Mouse (Mus musculus) hematopoietic stem cell, adult 5-6 weeks (primary cell): Measurements from ENCODE around the gene Sgip1. TPM values are rescaled to one million over a fixed set of nuclear protein-coding genes. Genes with fewer than 3 reads are reported as not detected.
A peak's percentile ranks its signal among the peaks of the same experiment; 100 is the strongest.

ENCODE experiments used
- ATAC-seq, 2 experiments: fragments of 125-278 bp in 1 of 2; replicated peaks in 1 of 2; 2 replicates each; pipeline ENCODE4 v1.8.0; 2016 to 2017; ENCODE audit warnings: inconsistent platforms in 2 of 2, mild to moderate bottlenecking in 2 of 2, moderate number of reproducible peaks in 2 of 2, low read depth in 1 of 2, moderate TSS enrichment in 1 of 2; ENCODE audit not compliant: low FRiP score in 2 of 2, poor library complexity in 2 of 2, severe bottlenecking in 2 of 2, insufficient read depth in 1 of 2, low TSS enrichment in 1 of 2
- total RNA-seq: library from RNA; stranded (forward); fragments of 172-1452, 232-1000 nt; gene quantifications from 2 replicates; pipeline ENCODE4 v1.2.3, GENCODE M21; 2017

The Sgip1 gene
- total RNA-seq, 1 experiment from 2014 or later, result 3.2 TPM

DNA sequence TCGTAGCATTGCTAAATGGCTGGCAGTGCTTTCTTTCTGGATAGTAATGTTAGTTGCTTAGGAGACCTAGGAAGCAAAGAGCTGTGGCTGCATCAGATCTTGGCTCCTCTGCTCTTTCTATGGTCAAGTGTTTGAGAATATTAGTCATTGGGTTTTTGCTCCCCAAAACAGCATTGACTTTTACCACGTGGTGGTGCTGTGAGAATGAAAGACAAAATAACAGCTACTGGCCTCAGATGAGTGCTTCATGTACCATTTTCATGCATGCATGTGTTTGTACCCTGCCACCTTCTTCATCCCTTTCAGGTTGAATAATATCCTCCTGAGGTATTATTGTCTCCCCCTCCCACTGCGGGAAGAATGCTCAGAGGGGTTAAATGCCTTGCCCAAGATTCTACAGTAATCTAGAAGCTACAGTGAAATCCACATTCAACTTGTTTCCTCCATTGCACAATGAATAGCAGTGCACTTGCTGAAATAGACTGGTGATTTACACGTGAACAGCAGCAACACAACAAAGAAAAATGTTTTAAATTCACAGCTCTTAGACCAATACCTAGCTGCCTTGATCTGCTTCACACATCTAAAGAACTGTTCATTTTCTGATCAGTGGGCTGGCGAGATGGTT is 172.7 kb downstream of the Sgip1 start:
- ATAC-seq, result peak; percentile 48 to 59; a peak in 3 of 4 replicates

DNA sequence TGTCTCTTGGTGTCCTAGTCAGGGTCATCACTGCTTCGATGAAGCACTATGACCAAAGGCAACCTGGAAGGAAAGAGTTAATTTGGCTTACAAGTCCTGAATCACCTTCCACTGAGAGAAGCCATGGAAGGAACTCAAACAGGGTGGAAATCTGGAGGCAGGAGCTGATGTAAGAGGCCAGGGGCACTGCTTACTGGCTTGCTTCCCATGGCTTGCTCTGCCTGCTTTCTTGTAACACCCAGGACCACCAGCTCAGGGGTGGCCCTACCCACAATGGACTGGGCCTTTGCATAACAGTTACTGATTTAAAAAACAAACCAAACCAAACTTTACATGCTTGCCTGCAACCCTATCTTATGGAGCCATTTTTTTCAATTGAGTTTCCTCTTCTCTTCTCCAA is 177.1 kb downstream of the Sgip1 start:
- no peak for ATAC-seq

GRCm38 (mm10) chr4:102929491-102929890 is 188.4 kb downstream of the Sgip1 start:
- ATAC-seq, result no peak

- peak; percentile 90 to 97 for ATAC-seq
These were observed 189.6 kb downstream of the Sgip1 start for GRCm38 (mm10) chr4:102930679-102931078.

DNA sequence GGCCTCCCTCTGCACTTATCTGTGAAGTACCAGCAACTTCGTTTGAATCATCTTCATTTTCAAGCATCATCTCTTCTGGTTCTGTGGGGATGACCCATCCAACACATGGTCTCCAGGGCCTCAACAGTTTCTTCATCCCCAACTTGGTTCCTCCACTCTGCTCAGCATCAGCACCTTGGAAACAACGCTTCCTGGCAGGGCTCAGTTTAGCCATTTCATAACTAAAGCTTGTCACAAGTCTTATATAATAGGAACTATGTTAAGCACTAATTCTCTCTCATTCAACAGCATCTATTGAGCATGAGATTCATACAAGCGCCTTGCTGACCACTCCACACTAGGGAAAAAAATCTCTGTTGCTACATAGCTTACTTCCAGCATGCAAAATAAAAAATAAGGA is 199.2 kb downstream of the Sgip1 start:
- no peak for ATAC-seq

DNA sequence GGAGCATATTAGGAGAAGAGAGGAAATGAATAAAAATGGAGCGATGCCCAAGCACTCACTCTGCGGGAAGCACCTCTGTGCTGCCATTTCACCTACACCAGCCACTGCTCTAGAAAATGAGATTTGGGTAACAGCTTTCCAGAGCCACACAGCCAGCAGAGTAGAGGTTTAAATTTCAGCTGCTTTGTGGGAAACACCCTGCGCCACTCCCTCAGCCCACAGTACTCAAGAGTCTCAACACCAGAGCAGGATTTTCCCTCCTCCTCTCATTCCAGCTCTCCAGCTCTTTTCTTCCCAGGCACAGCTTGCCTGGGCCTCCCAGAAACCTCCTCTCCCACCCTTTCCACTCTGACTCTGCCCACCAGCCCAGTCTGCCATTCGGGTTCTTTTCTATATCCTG is 199.6 kb downstream of the Sgip1 start:
- ATAC-seq, result no peak

- ATAC-seq, result peak; percentile 98 to 99
These were observed 203.2 kb downstream of the Sgip1 start for GRCm38 (mm10) chr4:102944325-102944724.

GRCm38 (mm10) chr4:102952476-102952875 is 211.4 kb downstream of the Sgip1 start:
- ATAC-seq, result no peak

DNA sequence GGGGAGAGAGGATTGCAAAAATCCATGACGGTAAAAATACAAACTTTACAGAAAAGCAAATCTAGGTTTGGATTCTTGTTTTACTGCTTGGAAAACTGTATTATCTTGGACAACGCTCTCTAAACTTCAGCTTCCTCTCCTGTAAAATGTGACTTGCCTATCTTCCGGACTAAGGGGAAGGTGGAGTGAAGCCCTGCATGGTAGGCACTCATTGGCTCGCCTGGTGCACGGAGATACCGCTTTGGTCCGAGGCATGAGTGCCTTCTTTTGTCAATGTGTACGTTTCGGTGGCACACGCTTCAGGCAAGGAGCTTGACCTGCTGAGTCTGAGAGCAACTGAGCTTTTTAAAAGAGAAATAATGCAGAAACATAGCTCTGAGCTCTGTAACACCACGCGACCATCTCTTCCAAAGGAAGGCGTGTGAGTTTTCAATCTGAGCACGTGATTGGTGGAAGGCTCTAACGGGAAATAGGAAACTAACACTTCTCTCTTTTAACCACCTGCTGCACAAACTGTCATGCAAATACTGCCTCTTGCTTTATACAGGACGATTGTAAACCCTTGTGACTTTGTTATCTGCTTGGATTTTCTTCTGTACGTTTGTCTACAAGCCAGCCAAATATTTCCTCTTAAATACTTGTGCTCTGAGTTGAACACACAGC is 214.3 kb downstream of the Sgip1 start:
- peak; percentile 79 to 87 for ATAC-seq

- ATAC-seq, result no peak
These were observed 218.3 kb downstream of the Sgip1 start for GRCm38 (mm10) chr4:102959409-102959808.

DNA sequence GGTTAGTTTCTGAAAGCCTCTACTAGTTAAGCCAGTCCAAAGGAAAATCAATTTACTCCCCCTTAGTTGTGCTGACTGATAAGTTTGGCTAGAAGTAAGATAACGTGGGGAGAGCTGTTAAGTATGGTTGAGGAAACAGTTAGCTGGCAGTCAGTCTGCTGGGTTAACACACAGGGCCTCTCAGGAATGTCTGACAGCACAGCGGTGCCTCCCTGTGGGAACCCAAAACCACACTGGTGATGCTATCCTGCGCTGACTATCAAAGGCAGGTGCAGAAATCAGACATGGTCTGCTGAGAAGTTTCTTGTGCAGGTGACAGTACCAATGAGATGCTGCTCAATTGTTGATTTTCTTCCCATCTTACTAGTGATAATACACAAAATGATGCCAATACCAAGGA is 223.1 kb downstream of the Sgip1 start:
- ATAC-seq, result peak in 1 of 2 experiments; percentile 56; a peak in 1 of 4 replicates

DNA sequence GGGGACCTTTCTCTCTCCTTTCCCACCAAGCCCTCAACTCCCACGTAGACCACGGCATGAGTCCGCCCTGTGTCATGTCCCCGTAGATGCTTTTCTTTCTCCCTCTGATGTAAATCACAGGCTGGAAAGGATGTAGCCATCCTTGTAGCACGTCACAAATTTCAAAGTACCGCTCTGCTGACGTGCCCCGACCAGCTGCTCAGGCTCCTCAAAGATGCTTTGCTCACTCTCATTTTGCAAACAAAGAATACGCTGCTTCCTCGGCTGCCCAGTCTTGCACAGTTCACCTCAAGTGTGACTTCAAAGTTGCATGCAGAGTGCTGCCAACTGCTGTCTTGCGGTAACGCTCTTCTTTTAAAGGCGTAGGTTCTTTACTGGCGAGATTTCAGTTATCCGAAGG is 226.7 kb downstream of the Sgip1 start:
- no peak for ATAC-seq

- ATAC-seq, result no peak
These were observed 228.5 kb downstream of the Sgip1 start for GRCm38 (mm10) chr4:102969599-102969998.

DNA sequence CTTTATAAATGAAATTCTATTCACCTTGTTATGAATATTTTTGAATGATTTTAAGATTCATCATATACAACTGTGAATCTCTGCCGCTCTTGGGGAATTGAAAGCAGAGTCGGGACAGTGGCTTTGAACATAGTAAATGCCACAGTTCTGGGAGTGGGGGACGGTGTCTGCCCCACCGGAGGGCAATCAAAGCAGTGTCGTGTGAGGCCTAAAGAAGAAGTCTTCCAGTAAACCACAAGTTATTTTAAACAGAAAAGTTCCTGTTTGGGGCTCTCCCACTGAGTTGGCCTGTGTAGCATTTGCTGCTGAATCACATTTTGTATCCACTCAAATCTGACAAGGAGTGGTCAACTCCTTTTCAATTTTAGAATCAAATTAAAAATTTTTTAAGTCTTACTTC is 230.1 kb downstream of the Sgip1 start:
- ATAC-seq, result peak; percentile 32 to 73; a peak in 2 of 4 replicates

- no peak for ATAC-seq
These were observed 231.0 kb downstream of the Sgip1 start for GRCm38 (mm10) chr4:102972071-102972470.

DNA sequence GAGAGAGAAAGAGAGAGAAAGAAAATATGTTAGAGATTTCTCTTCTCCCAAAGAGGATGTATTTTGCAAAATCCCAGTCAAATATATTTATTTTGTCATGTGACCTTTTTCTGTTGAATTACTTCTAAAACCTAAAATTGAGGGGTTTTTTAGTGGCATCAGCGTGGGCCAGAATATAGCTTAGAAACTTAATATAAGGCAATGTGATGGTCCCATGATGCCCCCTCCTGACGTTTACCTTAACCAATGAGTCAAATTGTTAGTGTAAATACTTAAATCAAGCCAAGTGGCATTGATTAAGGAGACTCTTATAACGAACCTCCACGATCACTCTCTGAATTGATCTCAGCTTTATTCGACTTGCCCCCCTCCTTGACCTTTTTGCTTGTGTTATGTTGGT is 233.1 kb downstream of the Sgip1 start:
- ATAC-seq, result no peak

DNA sequence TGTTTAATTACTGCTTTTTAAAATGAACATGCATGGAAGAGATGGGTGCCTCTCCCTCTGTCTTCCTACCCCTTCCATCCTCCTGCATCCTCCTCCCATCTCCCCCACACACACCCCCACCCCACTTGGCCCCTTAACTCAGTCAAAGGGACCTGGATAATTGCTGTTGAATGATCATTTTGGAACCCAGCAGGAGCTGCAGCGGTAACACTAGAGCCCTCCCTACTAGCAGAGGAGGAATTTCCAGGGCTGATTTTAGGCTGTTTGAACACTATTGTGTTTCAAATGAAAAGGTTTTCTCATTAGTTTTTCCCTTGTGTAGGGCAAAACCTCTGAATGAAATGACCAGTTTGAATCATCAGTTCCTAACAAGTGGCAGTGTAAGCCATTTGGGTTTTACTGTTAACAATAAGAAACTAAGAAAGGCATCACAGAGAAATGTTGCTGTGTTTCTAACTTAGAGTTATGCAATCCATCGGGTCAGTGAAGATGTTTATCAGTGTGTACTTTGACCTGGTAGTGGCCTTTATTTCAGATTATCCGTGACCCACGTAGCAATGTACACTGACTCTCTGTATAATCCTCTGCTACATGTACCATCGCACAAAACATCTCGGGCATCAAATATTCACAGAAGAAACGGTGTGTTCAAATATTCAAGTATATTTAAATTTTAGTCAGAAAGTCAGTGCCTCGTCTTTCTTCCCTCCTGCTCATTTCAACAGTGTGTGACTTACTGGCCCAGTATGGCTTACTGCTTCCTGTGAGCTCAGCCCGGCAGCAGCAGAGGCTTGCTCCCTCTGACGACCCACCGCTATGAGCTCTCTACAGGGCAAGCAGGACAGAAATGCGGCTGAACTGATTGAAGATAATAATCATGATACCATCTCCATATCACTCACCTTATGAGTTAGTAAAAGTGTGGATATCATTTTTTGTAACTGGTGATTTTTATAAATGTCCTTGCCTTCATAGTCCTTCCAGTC is 235.5 kb downstream of the Sgip1 start:
- ATAC-seq, result no peak

DNA sequence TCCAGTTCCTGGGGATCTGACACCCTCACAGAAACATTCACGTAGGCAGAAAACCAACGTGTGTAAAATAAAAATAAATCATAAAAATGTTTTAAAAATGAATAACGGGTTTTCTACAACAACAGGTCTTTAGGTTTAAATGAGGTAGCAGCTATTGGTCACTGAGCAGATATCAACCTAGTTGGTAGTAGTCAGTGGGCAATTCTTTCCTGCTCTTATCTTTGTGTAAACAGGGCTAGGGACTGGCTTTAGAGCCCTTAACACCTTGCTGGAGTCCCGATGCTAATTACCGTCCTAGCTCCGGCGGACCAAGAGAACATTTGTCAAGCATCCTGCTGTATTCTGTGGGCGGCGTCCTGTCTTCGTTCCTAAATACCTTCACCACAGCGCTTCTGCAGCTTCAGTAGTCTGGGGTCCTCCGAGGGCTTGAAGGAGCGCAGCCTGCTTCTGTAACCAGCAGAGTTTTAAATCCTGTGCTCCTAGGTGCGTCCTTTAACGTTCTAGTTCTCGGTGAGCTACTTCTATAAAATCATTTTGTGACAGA is 236.8 kb downstream of the Sgip1 start:
- no peak for ATAC-seq
